Mouse (Mus musculus) CH12F3 (cell line): ENCODE measurements around the gene Usp36.
"Not testable (repeated sequence)": the region's sequence is repeated elsewhere in the genome, so short reads cannot be mapped to it uniquely, and the experiment has no call there.

Source experiments
- in situ Hi-C: fragments of 300-500 bp; cut with MboI; formaldehyde crosslinking; loops from 2 replicates; pipeline ENCODE4 v1.14.3; 2020; ENCODE audit warnings: low sequenced_read_pairs

The Usp36 gene

DNA sequence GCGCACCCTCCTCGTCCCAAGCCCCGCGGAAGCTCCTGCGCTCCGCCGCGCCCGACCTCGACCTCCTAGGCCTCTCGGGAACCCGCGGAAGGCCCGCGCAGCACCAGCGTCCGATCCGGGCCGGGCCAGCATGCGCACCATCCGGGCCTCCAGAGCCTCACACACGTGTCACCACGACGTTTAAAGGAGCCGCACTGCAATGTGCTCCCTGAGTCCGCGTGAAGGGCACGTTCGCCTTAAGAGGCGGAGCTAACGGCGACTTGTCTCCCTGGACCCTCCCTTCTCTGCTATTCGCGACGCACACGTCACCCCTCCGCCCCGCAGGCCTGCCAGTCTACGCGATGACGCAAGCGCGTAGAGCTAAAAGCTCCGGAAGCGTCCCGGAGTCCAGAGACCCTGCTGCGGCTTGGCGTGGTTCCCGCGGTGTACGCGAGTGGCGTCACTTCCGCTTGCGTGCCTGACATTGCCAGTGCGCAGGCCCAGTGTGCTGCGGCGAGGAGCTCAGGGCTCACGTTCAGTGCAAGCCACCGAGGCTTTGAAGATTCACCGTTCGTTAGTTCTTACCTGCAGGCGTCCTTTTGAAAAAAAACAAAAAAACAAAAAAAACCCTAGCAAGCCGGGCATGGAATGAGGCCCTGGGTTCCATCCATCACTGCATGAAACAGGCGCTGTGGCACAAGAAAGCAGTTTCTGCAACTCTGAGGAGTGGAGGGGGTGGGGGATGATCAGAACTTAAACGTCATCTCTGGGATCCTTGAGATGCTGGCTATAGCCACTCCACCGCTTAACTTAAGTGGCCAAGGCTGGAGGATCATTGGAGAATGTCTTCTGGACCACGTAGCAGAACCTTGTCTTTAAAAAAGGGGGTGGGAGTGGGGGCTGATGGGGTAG lies at the start of gene Usp36:
Gene Usp36, minus strand, starts transcription at position 246 of the 891 bp plus-strand sequence.
- in situ Hi-C loops, result no loop called here

DNA sequence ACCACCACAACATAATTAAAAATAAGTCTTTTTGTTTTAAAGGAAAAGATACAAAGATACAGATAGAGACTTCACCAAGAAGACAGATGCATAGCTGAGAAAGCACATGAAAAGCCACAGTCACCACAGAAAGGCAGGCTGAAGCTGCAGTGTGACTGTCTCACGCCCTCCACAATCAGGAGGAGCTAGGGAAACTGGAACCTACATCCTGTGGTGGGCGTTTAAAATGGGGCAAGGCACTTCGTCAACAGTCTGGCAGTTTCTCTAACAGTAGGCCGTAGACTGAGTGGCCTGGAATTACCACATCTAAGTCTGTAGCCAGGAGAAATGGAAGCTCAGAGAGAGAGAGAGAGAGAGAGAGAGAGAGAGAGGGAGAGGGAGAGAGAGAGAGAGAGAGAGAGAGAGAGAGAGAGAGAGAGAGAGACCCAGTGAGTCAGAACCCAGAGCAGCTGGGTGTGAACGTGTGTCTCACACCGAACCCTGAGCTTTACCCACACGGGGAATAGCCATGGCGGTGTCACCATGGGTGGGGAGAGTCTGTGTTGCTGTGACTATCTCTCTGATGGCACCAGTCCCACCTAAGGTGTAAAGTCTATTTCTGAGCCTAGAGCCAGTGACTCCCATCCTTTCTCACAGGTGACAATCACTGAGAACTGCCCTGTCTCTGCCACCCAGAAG lies 47.6 kb upstream of the Usp36 start:
- in situ Hi-C loops, result no loop called here

DNA sequence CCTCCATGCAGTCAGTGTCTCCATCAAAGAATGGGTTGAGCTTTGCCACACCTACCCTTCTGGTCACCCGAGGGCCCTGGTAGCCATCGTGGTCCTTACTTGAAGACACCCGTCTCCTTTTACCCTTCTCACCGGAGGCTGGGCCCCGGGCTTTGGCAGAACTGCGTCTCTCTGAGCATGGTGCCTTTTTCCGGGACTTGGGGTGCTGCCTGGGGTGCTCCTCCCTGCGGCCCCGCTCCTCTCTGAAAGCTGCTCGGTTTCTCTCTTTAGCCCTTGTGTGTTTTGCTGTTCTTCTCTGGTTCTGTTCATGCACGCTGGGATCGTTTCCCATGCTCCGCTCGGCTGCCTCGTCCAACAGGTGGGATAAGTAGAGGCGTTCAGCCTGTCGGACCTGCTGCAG lies 43.4 kb upstream of the Usp36 start:
- in situ Hi-C loops, result no loop called here

DNA sequence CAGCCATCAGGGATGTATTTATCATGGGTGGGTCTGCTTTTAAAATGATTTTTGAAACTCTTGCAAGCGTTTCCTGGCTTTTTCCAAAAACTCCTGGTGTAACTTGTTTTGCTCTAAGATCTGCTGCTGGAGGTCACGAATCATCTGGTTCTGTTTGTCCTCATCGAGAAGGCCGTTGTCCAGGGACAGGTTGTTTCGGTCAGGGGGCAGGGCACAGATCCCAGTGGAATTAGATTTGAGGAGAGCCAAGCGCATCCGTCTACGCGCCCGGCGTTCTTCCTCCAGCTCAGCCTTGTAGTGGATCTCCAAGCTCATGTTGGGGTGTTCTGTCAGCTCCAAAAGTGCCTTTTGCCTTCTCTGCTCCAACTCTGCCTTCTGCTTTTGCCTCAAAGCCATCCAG lies 42.3 kb upstream of the Usp36 start:
- in situ Hi-C loops, result no loop called here

DNA sequence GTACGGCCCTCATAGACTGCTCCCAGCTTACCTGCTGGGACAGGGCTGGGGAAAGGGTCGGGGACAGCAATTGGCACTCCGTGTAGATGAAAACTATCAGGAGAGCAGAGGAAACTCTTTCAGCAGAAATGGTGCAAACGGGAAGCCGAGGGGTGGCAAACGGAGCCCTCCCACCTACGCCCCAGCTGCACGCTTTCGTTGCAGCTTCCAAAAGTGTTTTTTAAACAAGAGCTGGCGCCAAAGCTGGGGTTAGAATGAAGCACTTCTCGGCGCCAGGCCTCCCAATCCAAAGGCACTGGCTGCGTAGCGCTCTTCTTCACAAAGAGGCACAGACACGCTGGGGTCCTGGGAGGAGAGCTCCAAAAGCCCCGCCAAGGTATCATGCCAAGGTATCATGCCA lies 40.7 kb upstream of the Usp36 start:
- in situ Hi-C loops, result no loop called here

DNA sequence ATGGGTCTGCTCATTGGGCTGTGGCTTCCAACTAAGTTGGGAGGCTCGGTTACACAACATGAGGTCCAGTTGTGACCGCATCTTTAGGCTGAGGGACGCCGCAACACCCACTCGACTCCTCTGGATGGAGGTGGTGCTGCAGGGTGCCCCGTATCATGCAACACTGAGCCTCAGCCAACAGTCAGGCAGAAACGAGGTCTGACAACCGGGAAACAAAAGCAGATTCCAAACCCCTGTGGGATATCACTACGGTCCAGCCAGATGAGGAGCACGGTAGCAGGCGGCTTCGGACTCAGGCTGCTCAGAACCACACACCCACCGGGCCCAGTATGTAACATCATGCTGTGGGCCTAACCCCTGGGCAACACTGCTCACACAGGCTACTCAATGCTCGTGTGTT lies 40.3 kb upstream of the Usp36 start:
- in situ Hi-C loops, result no loop called here

DNA sequence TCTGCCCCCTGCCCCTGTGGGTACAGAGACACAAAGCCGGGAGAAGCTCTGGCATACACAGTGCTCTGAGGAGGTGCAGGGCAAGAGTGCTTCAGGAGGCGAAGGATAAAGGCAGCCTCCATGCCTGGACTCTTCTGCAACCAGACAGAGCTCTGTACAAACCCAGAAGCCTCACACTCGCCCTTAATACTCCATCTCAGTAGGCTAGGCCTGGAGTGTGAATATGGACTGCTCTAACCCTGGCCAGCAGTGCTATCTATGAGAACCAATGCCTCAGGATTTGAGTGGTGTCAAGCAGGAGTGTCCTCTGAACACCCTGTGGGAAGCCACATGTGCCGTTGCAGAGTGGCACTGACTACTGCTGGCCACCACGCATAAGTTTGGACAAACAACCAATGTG lies 38.9 kb upstream of the Usp36 start:
- in situ Hi-C loops, result no loop called here

DNA sequence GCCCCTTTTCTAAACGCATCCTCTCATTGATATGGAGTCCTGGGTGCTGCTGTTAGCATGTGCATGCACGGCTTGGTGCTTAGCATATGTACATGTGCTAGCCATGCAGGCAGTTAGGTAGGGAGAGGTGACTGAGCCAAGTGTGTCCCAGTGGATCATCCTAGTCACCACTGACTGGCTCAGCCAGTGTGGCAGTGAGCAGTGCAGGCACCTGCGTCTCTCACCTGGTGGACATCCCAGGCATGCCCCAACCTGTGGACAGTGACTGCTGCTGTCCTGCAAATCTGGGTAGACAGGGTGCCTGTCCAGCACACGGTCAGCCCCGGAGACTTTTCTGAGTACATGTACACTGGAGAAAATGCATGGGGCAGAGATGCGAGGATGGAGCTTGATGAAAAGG lies 38.5 kb upstream of the Usp36 start:
- in situ Hi-C loops, result no loop called here

DNA sequence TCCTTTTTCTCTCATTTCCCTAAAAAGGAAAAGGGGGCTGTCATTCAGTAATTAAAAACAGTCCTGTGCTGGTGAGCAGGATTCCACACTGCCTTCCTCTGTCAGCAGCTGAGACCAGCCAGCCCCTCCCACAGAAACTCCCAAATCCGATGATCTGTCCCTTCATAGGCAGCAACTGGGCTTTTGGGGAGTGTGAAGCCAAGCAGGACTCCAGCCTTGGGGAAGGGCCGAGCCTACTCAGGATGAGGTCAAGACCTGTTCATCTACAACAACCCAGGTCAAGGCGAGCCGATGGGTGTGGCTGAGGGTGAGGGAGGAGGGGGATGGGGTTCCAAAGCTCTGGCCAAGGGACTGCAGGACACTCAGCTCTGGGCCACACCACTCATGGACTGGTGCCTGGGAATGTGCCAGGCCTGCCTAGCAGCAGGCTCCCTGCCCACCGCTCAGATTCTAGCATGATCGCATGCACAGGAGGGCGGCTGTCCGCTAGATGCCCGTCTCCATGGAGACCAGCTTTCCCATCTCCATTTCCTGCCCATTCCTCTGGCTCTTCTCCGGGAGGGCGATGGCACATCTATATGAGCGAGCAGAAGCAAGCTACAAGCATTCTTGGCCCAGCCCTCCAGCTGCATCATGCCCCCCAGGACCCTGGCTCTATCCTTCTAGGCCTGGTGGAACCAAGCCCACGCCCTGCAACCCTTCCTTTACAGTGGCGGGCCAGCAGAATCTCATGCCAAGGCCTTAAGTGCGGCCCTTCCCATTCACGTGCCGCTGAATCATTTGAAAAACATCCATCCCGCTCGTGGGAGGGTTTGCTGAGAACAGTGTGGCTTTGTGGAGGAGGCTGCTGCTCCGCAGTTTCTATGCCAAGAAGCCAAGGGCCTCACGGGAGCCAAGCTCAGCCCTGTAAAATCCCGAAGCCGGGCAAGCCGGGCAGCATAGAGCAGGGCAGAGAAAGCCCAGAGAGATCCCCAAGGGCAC lies 37.2 kb upstream of the Usp36 start:
- in situ Hi-C loops, result no loop called here

DNA sequence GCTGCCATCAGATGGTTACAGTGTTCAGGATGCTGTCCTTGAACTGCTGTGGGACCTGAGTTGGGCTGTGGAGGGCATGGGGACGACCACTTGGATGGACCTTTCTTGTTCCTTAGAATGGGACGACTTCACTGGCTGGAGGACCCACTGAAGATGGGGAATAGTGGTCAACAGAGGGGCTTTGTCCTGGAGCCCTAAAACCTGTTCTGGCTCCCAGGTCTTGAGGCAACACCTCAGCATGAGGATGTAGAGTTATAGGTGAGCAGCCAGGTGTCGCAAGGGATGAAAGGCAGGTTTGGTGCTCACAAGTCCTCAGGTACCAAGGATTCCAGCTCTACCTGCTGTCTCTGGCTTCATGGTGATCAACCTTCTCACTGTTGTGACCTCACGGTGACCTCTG lies 36.4 kb upstream of the Usp36 start:
- in situ Hi-C loops, result no loop called here

DNA sequence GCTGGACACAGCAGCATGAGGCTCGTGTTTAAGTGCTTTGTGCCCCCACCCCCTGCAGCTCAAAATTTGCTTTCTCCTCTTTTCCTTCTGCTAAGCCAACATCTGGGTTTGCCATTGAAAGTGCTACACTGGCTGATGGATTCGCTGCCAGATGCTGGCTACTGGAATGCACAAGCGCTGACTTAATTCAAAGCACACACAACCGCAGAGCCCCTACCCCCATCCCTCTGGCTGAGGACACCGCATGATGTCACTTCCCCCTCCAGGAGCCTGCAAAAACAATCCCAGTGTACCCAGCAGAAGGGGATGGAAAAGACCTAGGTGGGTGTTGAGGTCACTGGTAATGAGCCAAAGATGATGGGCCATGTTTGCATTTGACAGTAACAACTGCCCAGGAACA lies 34.5 kb upstream of the Usp36 start:
- in situ Hi-C loops, result no loop called here

DNA sequence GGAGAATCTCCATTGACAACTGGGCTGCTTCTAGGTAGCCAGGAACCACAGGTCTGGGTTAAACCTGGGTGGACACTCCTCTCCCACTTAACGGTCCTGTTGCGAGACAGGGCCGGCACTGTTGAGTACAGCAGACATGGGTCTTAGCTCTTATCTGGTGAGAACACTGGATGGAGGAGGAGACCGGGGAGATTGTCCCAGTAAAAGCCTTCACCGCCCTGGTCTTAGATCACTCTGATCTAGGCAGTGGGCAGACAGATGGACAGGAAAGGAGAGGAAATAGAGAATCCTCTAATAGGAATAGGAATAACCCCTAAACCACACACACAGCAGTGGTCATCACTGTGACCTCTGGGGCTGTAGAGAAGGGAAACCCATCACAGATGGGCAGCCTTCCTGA lies 33.9 kb upstream of the Usp36 start:
- in situ Hi-C loops, result no loop called here

DNA sequence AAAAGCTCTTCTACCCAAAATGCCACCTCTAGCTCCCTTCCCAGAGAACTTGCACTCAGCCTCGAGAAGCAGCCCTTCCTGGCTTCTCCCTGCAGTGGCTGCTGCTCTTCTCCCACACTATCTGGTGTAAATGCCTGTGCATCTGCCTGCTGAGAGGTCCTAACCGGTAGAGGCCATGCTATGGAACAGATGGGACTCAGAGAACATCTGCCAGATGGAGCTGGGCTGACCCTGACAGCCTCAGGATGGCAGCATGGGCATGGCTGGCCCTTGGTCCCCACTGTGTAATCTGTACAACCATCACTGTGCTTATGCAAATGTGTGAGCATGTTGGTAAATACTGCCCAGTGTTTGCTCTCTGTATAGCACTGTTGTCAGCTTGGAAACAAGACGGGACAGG lies 32.6 kb upstream of the Usp36 start:
- in situ Hi-C loops, result no loop called here

DNA sequence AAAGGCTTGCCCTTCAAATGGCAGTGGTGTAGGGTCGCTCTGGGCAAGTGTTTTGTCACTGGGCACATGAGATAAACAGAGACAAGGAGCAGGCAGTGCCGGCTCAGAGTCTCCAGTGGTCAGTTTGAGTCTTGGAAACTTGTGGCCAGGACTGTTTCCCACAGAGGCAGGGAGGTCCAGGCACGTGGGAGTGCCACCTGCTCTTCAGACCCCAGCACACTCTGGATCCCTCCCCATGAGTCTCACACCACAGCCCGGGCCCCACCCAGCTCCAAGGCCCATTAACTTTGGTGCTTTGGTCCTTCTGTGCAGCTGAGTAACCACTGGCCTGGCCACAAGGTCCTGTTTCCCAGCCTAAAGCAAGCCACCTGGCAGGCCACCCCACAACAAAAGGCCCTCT lies 31.9 kb upstream of the Usp36 start:
- in situ Hi-C loops, result no loop called here

DNA sequence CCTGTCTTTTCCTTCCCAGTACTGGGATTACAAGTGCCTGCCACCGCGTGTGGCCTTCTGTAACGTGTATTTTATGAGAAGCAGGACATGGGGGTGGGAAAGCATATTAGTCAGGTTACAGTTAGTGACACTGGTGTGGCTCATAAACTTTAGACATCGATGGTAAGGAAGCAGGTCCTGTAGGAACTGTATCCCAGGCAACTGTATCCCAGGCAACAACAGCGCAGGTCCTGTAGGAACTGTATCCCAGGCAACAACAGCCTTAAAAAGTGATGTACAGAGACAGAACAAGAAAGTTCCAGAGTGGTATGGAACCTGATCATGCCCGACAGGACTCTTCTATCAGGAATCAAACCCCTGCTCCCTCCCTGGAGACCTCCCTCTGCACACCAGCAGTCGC lies 31.5 kb upstream of the Usp36 start:
- in situ Hi-C loops, result no loop called here

DNA sequence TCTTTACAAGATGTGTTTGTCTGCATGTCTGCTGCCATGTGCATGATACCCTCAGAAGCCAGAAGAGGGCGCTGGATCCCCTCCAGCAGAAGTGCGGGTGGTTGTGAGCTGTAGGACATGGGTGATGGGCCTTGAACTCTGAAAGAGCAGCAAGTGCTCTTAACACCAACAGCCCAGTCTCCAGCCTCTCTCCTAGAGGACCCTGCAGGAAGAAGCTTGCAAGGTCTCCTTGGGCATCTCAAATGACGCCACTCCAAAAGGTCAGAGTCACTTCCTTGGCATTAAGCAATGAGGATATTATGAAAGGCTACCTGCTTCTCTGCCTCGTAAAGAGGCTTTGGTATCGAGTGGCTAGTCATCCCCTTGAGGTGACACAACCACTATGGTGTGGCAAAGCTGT lies 28.6 kb upstream of the Usp36 start:
- in situ Hi-C loops, result loop anchor here (10.0 kb wide), 1 partner anchor 46 kb away; no protein-coding TSS in a partner anchor

DNA sequence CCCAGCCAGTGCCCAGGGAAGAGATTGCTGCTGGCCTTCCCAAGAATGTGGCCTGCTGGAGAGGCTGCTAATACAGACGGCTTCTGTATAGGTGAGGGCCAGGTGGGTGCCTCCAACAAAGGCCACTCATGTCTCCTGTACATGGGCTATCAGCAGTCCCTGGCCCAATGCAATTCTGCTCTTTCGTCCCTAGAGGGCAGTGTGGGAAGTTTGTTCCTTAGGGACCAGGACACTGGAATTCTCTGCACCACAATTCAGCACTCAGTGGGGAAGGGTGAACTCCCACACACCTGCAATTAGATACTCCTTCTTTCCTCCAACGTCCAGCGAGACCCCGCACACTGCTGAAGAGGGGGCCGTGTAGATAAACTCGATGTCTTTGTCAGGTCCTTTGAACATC lies 27.1 kb upstream of the Usp36 start:
- in situ Hi-C loops, result loop anchor here (10.0 kb wide), 1 partner anchor 48 kb away; no protein-coding TSS in a partner anchor

DNA sequence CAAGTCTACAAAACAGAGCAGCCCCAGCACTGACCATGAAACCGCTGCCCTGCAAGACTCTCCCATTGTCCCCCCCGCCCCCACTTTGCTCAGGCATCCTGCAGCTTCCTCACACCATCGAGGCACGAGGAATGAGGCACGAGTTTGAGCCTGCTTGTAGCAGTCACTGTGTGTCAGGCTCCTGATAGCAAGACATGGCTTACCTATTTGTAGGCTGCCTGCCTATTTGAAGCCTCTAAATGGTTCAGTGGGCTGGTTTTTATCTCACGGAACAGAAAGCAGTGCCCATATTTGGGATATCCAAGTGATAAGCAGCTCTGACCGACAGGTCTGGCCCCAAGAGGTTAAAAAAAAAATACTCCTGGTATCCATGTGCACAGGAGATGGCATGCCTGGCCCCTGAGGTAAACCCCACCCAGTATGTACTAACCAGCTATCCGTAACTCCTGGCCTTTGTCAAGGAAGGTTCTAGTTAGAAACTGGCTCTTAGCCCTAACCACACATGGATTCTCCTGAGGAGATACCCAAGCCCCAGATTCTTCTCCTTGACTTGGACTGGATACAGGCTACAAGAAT lies 26.3 kb upstream of the Usp36 start:
- in situ Hi-C loops, result loop anchor here (10.0 kb wide), 1 partner anchor 48 kb away; no protein-coding TSS in a partner anchor

DNA sequence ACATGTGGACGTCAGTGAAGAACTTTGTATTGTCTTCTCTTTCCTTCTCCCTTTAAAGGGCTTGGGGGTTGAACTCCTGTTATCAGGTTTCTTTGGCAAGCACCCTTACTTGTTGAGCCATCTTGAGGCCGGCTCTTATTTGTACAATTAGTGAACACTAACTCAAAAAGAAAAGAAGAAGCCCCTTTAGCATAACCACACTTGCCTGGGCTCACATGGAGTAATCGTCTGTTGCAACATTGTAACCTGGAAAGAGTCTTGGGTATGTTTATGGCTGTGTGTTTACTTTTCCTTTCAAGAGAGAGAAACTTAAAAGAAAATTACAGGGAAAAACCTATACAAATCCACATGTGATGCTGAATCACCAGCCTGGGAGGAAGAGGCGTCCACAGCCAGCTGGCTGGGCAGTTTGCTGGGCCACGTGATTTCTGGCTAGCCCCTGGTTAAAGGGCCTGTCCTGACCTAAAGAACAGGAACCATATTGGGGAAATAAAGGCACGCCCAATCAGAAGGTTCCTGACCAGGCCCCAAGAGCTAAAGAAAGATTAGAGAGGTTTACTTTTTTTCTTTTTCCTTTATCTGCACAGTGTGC lies 22.2 kb upstream of the Usp36 start:
- in situ Hi-C loops, result loop anchor here (10.0 kb wide), 1 partner anchor 53 kb away; no protein-coding TSS in a partner anchor

DNA sequence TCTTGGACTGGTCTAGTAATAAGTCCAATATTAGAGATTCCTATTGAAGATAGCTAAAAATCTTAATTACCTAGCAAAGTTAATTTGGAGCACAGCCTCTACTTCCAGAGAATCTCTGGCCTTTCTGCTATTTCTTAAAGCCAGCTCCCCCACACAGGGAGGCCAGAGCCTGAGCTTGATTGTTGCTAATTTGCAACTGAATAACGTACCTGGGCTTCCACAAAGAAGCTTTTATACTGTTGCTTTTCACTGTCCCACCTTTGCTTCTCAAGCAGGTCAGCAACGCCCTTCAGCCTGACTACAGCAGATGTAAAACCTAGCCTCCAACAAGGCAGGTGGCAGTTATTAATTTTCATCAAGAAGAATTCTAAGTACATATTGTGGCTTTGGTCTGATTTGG lies 17.9 kb upstream of the Usp36 start:
- in situ Hi-C loops, result not testable (repeated sequence)
